Mouse (Mus musculus) skeletal muscle tissue, adult 2 months (tissue): Measurements from ENCODE around the gene Mrvi1.

ENCODE experiments used
- DNase-seq: peaks from one replicate; pipeline ENCODE4 v3.0.0-alpha.2; 2012; ENCODE audit warnings: low read depth, low spot score

The Mrvi1 gene

DNA sequence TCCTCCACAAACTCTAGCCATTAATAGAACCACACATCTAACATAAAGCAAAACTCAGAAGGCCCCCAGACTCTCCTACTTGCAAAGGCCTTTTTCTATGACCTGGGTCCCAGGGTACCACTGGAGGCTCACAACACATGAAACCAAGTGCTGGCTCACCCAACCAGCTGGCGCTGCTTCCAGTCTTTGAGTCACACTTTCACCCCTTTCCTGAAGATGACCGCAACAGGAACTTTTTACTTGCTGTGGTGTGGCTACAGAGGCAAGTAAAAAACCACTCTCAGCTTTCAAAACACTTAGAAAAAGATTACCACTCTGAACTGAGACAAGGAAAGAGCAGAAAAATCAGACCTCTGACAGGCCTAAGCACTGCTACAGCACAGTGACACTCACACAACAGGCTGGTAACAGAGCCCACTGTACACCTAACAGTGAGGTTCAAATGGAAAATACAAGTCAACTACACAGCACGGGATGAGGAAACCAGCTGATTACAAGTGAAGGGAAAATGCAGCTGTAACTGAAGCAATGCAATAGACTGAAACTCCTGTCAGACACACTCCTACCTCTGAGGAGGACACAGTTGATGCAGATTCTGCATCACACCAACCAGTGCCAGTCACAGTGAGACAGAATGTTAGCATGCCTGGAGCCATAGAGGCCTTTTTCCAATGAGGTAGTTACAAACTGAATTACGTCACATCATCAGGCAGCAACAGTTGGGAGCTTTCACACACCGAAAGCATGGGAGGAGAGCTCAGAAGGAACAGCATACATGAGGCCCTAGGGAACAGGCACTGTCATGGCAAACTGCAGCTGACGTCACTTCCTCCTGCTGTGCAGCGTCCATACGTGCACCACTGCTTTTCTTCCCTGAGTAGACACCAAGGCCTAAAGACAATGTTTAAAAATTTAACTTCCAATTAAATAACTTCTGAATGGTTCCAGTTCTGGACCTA lies 158.0 kb downstream of the Mrvi1 start:
- no peak for DNase-seq

DNA sequence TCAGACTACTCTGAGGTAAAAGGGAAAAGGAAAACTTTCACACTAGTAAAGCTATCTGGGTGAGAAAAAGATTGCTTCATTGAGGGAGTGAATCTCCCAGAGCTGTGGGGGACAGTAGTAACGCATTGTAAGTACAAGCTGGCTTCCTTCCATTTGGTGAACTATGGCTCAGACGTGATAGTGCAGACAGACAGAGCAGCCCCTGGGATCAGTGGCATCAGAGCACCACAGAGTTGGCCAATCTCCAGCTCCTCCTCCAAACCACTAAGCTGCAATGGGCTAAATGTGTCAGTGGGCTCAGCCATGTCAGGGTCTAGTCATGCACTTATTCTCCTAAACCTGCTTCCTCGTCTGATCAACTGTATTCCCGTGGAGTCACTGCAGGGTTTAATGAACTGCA lies 158.7 kb downstream of the Mrvi1 start:
- no peak for DNase-seq

DNA sequence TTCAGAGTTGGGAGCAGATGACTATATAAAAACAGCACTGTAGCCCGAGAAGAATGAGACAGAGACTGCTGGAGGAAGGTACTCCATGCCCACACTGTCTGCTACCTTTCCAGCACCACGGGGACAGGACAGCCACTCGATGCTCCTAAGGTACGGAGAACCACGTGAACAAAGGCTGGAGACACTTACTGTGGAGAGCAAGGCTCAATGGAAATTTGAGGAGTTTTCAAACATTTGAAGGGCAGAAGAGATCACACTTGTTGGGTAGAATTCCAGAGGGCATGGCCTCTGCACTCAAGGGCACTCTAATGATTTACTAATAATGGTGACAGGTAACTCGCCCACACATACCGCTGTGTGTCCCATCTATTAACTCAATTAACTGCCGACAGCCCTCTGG lies 159.2 kb downstream of the Mrvi1 start:
- no peak for DNase-seq

DNA sequence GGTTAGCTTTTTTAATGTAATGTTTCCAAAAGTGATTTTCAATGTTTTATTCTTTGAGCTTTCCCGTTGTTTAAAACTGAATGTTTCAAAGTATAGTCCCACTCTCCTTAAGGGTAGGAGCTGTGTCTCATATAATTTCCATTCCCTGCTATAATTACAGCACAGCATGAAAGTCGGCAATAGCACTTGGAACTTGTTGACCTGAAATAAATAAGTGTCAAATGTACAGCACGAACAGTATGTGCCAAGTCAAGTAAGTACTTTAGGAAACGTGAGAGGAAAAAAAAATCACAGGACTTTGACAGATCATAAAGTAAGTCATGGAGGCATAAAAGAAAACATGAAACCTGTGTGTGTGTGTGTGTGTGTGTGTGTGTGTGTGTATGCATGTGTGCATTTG lies 160.2 kb downstream of the Mrvi1 start:
- no peak for DNase-seq

DNA sequence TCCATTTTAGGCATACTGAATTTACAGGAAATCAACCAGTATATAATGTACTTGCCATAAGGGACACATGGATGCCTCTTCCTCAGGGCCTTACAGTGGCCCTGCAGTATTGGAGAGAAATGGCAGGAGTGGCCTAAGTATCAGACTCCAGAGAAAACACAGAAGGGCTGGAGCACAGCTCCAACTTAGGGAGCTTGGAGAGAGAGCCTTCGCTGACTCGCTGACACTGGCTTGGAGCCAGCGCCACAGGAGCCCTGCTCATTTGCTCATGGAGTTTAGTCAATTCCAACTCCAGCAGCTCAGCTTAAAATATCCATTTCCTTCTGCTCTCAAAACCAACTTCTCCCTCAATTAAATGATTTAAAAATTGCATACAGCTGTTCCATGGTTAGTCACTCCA lies 160.6 kb downstream of the Mrvi1 start:
- DNase-seq: peak; percentile 67

DNA sequence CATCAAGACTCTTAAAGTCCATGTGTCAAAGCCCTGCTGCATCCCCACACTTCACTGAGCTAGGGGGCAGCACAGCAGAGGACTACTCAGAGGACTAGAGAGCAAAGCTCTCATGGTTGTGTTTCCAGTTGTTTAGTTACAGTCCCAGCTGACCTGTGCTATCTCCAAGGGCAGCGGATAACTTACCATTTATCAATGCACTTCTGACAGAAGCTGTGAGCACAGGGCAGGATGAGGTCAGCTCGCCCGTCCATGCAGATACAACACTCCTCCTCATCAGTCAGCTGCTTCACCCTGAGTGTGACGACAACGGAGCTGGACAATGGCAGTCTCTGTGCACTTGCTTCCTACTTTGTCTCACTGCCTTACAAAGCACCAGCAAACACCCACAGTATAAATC lies 161.2 kb downstream of the Mrvi1 start:
- DNase-seq: no peak

DNA sequence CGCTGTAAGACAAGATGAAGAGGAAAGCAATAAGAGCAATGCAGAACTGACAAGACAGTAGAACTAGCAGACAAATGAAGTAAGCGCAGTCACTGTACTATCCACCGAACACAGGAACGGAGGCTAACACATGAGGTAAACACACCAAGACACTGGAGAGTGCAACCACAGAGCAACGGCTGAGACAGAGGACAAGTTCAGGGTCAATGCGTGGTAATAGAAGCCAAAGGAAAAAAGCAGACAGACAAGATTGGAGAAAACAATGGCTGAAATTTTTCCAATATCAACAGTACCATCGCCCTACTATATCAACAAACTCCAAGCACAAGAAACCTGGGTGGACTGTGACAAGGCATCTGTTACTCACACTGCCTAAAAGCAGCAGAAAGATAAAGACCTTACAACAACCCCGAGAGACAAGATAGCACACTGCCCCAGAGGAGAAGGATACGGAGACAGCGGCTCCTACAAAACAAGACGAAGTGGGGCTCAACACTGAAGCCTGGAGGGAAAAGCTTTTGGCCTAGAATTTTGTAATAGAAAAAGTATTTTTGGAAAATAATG lies 163.4 kb downstream of the Mrvi1 start:
- DNase-seq: no peak
